Mouse (Mus musculus) urinary bladder, postnatal 36 days (tissue): ENCODE data around the gene Trappc11.
"Not testable (repeated sequence)": the region's sequence is repeated elsewhere in the genome, so short reads cannot be mapped to it uniquely, and the experiment has no call there.

Experiments
- DNase-seq, 2 experiments: peaks; one replicate each; pipeline ENCODE4 v3.0.0; 2022; ENCODE audit warnings: low spot score in 2 of 2, mixed read lengths in 1 of 2

Gene Trappc11

DNA sequence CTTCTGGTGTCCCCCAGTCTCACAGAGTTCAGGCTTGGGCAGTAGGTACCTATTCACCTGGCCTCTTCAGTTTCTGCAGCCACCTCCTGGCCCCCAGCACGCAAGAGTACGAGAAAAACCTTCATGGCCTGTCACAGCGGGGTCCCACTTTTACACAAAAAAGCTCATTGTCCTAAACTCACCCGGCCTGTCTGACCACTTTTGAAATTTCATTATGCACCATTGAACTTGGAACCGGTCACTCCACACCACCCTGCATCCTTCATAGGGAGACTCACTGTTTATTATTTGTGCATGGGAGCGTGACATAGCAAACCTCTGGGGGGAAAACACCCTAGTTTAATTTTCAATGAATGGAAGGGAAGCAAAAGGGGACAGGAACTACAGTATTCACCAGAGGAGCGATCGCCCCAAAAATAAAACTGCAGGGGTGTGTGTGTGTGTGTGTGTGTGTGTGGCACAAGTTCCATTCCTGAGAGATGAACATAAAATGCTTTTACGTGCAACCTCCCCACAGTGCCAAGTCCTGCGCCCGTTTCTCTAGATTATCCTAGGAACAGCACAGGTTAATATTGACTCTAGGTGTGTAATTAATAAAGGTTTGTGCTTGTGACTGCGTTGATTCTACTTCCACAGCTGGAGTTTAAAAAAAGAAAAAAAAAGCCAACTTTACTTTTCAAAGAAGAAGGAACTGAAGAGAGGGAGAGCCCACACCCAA, 50.8 kb downstream of the Trappc11 start:
- peak in 1 of 2 experiments; percentile 5 for DNase-seq

GRCm38 (mm10) chr8:47480039-47480438, 53.2 kb downstream of the Trappc11 start:
- DNase-seq, result no peak

DNA sequence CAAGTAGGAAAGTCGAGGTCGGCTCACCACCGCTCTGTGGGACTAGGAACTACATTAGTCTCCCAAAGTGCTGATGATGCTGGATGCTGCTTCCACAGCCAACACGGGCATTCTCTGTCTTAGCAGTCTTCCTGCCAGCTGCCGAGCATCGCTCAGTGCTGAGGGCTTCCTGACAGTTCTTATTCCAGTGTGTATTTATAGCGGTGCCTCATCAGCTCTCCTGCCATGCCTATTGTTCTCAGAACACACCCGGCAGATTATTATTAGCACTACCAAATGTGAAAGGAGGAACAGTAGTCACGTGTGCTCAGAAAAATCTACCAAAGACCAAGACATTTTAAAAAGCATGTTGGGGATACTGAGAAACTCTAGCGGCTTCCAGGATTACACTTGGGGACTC, 71.6 kb downstream of the Trappc11 start:
- no peak for DNase-seq

DNA sequence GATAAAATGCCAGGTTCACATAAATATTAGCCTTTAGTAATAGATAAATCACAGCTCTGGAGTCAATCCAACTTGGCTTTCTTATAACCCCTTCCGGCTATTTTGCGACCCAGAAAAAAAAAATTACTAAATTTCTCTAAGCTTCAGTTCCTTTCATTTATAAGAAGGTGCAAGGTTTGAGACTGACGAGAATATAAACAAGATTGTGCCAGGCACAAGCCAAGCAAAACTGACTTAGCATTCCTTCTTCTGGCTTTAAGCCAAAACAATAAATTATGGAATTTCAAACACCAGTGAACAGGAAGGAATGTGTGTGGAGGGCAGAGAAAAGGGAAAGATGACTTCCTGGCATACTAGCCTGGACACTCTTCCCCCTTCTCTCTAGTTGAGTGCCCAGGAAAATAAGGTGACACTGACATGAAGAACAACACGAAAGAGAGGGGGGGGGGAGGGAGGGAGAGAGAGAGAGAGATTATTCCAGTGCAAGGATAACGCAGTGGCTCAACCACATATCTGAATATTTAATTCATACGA, 74.0 kb downstream of the Trappc11 start:
- no peak for DNase-seq

- no peak for DNase-seq
Observed at GRCm38 (mm10) chr8:47458591-47458990, 74.7 kb downstream of the Trappc11 start.

DNA sequence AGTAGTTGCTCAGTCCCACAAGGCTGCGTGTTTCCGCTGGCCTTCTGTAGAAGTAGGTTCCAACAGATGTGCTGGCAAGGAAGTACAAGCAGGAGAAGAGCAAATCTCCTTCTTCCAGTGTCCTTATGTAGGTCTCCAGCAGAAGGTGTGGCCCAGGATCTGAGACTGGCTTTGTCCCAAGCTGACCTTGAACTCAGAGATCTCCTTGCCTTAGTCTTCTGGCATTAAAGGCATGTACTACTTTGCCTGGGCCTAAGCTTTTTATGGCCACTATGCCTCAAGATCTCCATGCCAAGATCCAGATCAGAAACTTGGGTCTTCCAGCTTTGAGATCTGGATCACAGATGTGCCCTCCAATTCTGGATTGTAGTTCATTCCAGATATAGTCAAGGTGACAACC, 84.1 kb downstream of the Trappc11 start:
- not testable (repeated sequence) for DNase-seq

DNA sequence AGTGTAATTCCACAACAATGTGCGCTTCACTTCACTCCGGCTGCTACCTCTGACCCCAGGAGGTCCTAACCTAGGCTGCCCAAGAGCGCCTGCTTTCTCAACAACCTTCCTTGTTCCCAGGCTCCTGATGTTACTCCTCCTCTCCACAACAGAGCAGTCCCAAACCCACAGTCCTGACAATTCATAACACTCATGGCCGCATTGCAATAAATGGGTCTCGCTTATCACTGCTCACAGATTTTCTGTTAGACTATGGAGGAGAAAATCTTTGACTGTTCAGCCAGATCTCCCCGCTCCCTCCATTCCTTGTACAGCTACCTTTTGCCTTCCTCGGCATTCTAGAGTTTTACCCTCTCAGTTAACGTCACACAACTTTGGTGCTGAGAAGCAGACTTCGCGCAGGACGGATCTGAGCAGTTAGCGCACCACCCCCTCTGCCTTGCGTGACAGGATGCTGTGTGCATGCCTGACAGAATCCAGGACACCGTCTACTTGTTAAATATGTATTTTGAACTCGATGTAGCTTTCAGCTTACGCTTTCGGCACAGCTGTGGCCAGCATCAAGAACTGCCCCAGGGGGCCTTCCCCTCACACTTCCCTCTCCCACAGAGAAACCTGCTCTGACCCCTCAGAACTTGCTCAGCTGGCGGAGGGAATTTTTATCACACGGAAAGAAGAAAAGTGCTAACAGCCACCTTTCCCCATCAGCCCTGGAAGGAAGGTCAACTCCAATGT, 86.8 kb downstream of the Trappc11 start, which contains the start of gene Stox2:
Gene Stox2, minus strand, starts transcription at position 51 of the 735 bp plus-strand sequence.
- no peak for DNase-seq
